Mouse (Mus musculus) frontal cortex, postnatal 36 days (tissue): Measurements from ENCODE around the gene Nek2.

Experiments used
- DNase-seq, 2 experiments: peaks; one replicate each; pipeline ENCODE4 v3.0.0; 2022; ENCODE audit warnings: low spot score in 2 of 2

Gene Nek2

GRCm38 (mm10) chr1:191856886-191857651 is 35.8 kb downstream of the Nek2 start:
- no peak for DNase-seq

GRCm38 (mm10) chr1:191858136-191858535 is 36.9 kb downstream of the Nek2 start:
- no peak for DNase-seq

- DNase-seq: peak; percentile 39 to 67
These were observed 38.6 kb downstream of the Nek2 start for GRCm38 (mm10) chr1:191859847-191860246.

GRCm38 (mm10) chr1:191861247-191861646 is 40.0 kb downstream of the Nek2 start:
- DNase-seq: no peak

GRCm38 (mm10) chr1:191863833-191864550 is 42.7 kb downstream of the Nek2 start:
- DNase-seq: no peak

GRCm38 (mm10) chr1:191864551-191865027 is 43.3 kb downstream of the Nek2 start:
- no peak for DNase-seq

- no peak for DNase-seq
These were observed 50.9 kb downstream of the Nek2 start for GRCm38 (mm10) chr1:191872076-191872710.

- no peak for DNase-seq
These were observed 53.8 kb downstream of the Nek2 start for GRCm38 (mm10) chr1:191875006-191875405.

- no peak for DNase-seq
These were observed 54.5 kb downstream of the Nek2 start for GRCm38 (mm10) chr1:191875683-191876305.

- DNase-seq: no peak
These were observed 56.4 kb downstream of the Nek2 start for GRCm38 (mm10) chr1:191877681-191878080.

GRCm38 (mm10) chr1:191878518-191878921 is 57.3 kb downstream of the Nek2 start:
- peak in 1 of 2 experiments; percentile 13 for DNase-seq

GRCm38 (mm10) chr1:191880247-191880646 is 59.0 kb downstream of the Nek2 start:
- DNase-seq: no peak

- DNase-seq: no peak
These were observed 59.8 kb downstream of the Nek2 start for GRCm38 (mm10) chr1:191880921-191881609.

GRCm38 (mm10) chr1:191881663-191882062 is 60.4 kb downstream of the Nek2 start:
- no peak for DNase-seq
